Mouse (Mus musculus) midbrain, embryonic 13.5 days (tissue): ENCODE measurements around the gene Fads1. TPM values are rescaled to one million over a fixed set of nuclear protein-coding genes. Genes with fewer than 3 reads are reported as not detected.

Source experiments
- ATAC-seq: fragments of 200-750 bp; cut with Nextera tagmentation; 2 replicates; pipeline ENCODE4 v1.8.0; 2017; ENCODE audit warnings: mild to moderate bottlenecking, moderate TSS enrichment, moderate library complexity
- H3K27ac ChIP-seq: fragments of 300-500 bp; sonication (generic); 2 replicates; pipeline ENCODE4 v1.5.1; 2015; ENCODE audit warnings: inconsistent platforms, mild to moderate bottlenecking, moderate library complexity
- H3K27me3 ChIP-seq: fragments of 300-500 bp; sonication (generic); 2 replicates; pipeline ENCODE4 v1.6.1; 2015; ENCODE audit warnings: mild to moderate bottlenecking, inconsistent platforms
- H3K36me3 ChIP-seq: fragments of 300-500 bp; sonication (generic); 2 replicates; pipeline ENCODE4 v1.6.1; 2015; ENCODE audit warnings: mild to moderate bottlenecking, inconsistent platforms
- H3K4me1 ChIP-seq: fragments of 300-500 bp; sonication (generic); replicated peaks from 2 replicates; pipeline ENCODE4 v1.6.1; 2015; ENCODE audit warnings: inconsistent platforms
- H3K4me2 ChIP-seq: fragments of 300-500 bp; sonication (generic); replicated peaks from 2 replicates; pipeline ENCODE4 v1.6.1; 2015; ENCODE audit warnings: moderate library complexity, mild to moderate bottlenecking, inconsistent platforms
- H3K4me3 ChIP-seq: fragments of 300-500 bp; sonication (generic); replicated peaks from 2 replicates; pipeline ENCODE4 v1.5.1; 2015; ENCODE audit warnings: mild to moderate bottlenecking, inconsistent platforms
- H3K9ac ChIP-seq: fragments of 300-500 bp; sonication (generic); replicated peaks from 2 replicates; pipeline ENCODE4 v1.6.1; 2015; ENCODE audit warnings: mild to moderate bottlenecking, inconsistent platforms
- H3K9me3 ChIP-seq: fragments of 300-500 bp; sonication (generic); 2 replicates; pipeline ENCODE4 v1.6.1; 2016; ENCODE audit warnings: mild to moderate bottlenecking, inconsistent platforms
- WGBS: fragments of 180-500 bp; shearing (Covaris S2); methylation state at CpG from one replicate; pipeline ENCODE4 v1.1.7; 2015; 5-methylcytosine and 5-hydroxymethylcytosine counted together
- polyA plus RNA-seq: library from polyadenylated mRNA; unstranded; fragments of >200 nt; fragmentation: Nextera tagmentation; extraction: Ambion mirVana; gene quantifications from 2 replicates; pipeline ENCODE4 v1.2.1, GENCODE M21; 2015

The Fads1 gene
- polyA plus RNA-seq, 1 experiment from 2014 or later, result 173 TPM

GRCm38 (mm10) chr19:10219593-10219992, 36.9 kb downstream of the Fads1 start:
- H3K4me2 ChIP-seq, result no peak overlapping the region
- H3K27ac ChIP-seq, result no peak overlapping the region
- WGBS, result 76% methylated on average over 6 of the region's 6 CpGs
- H3K4me1 ChIP-seq, result 0 out of 2 replicates have a peak, but pooled peaks cover 7% of the 10 kb centered on the region
- H3K9ac ChIP-seq, result no peak overlapping the region
- no peak overlapping the region for H3K4me3 ChIP-seq
- no peaks in the 10 kb centered on the region for H3K27me3 ChIP-seq
- H3K9me3 ChIP-seq, result no peaks in the 10 kb centered on the region
- no peaks in the 10 kb centered on the region for H3K36me3 ChIP-seq
- ATAC-seq, result no peak

GRCm38 (mm10) chr19:10221585-10221984, 38.9 kb downstream of the Fads1 start:
- ATAC-seq, result no peak
- Histone ChIP-seq H3K36me3 (no peaks in the 10 kb centered on the region), H3K9ac (no peak overlapping the region), H3K27me3 (no peaks in the 10 kb centered on the region), H3K4me3 (no peak overlapping the region), H3K4me1 (peaks cover 17% of the 10 kb centered on the region; the same call in 1 of the 2 replicates), H3K9me3 (no peaks in the 10 kb centered on the region), H3K27ac (no peak overlapping the region), H3K4me2 (no peak overlapping the region)
- WGBS, result 64% methylated on average over 4 of the region's 4 CpGs

- Histone ChIP-seq H3K36me3 (no peaks in the 10 kb centered on the region), H3K4me3 (no peak overlapping the region), H3K4me1 (peaks cover 17% of the 10 kb centered on the region; the same call in 1 of the 2 replicates), H3K4me2 (no peak overlapping the region), H3K27me3 (no peaks in the 10 kb centered on the region), H3K9me3 (no peaks in the 10 kb centered on the region), H3K9ac (no peak overlapping the region), H3K27ac (no peak overlapping the region)
- 53% methylated on average over 6 of the region's 8 CpGs for WGBS
- no peak for ATAC-seq
Measured at GRCm38 (mm10) chr19:10222656-10223055, 40.0 kb downstream of the Fads1 start.

GRCm38 (mm10) chr19:10223561-10223960, 40.9 kb downstream of the Fads1 start:
- Histone ChIP-seq H3K9me3 (no peaks in the 10 kb centered on the region), H3K27me3 (no peaks in the 10 kb centered on the region), H3K4me2 (no peak overlapping the region), H3K27ac (no peak overlapping the region), H3K9ac (no peak overlapping the region), H3K36me3 (no peaks in the 10 kb centered on the region), H3K4me1 (peaks cover 17% of the 10 kb centered on the region; the same call in 1 of the 2 replicates), H3K4me3 (no peak overlapping the region)
- ATAC-seq, result no peak
- 76% methylated on average over 4 of the region's 4 CpGs for WGBS

GRCm38 (mm10) chr19:10224637-10225453, 42.2 kb downstream of the Fads1 start:
- Histone ChIP-seq H3K9me3 (no peaks in the 10 kb centered on the region), H3K36me3 (no peaks in the 10 kb centered on the region), H3K27ac (no peak overlapping the region), H3K27me3 (no peaks in the 10 kb centered on the region), H3K4me1 (peaks cover 17% of the 10 kb centered on the region; the same call in 1 of the 2 replicates), H3K4me3 (0 out of 2 replicates have a peak overlapping the region, but pooled peaks have one; percentile 8), H3K9ac (no peak overlapping the region), H3K4me2 (peak overlapping the region; percentile 31; the same call in 1 of the 2 replicates)
- ATAC-seq, result peak; percentile 38; the same call in 1 of the 2 replicates
- WGBS, result 28% methylated on average over 26 of the region's 26 CpGs

- Histone ChIP-seq H3K27me3 (no peaks in the 10 kb centered on the region; the same call in 1 of the 2 replicates), H3K9me3 (no peaks in the 10 kb centered on the region), H3K4me3 (no peak overlapping the region), H3K4me2 (no peak overlapping the region), H3K27ac (no peak overlapping the region), H3K36me3 (no peaks in the 10 kb centered on the region), H3K4me1 (peaks cover 17% of the 10 kb centered on the region; the same call in 1 of the 2 replicates), H3K9ac (no peak overlapping the region)
- no peak for ATAC-seq
- WGBS, result 94% methylated on average over 4 of the region's 4 CpGs
Measured at GRCm38 (mm10) chr19:10225767-10226166, 43.1 kb downstream of the Fads1 start.

- Histone ChIP-seq H3K4me3 (no peak overlapping the region), H3K9me3 (no peaks in the 10 kb centered on the region), H3K9ac (0 out of 2 replicates have a peak overlapping the region, but pooled peaks have one; percentile 14), H3K36me3 (no peaks in the 10 kb centered on the region), H3K4me2 (no peak overlapping the region), H3K27ac (no peak overlapping the region), H3K27me3 (no peaks in the 10 kb centered on the region; the same call in 1 of the 2 replicates), H3K4me1 (peaks cover 7% of the 10 kb centered on the region; the same call in 1 of the 2 replicates)
- ATAC-seq, result no peak
- 13% methylated on average over 7 of the region's 7 CpGs for WGBS
Measured at GRCm38 (mm10) chr19:10231016-10231415, 48.3 kb downstream of the Fads1 start.

GRCm38 (mm10) chr19:10231871-10232270, 49.2 kb downstream of the Fads1 start:
- no peak overlapping the region for H3K4me2 ChIP-seq
- H3K4me3 ChIP-seq, result no peak overlapping the region
- no peak overlapping the region for H3K9ac ChIP-seq
- no peaks in the 10 kb centered on the region for H3K36me3 ChIP-seq
- ATAC-seq, result no peak
- peaks cover 7% of the 10 kb centered on the region; the same call in 1 of the 2 replicates for H3K4me1 ChIP-seq
- WGBS, result 8% methylated on average over 5 of the region's 5 CpGs
- H3K27ac ChIP-seq, result no peak overlapping the region
- no peaks in the 10 kb centered on the region for H3K9me3 ChIP-seq
- no peaks in the 10 kb centered on the region; the same call in 1 of the 2 replicates for H3K27me3 ChIP-seq

GRCm38 (mm10) chr19:10232327-10233017, 49.8 kb downstream of the Fads1 start:
- WGBS, result 35% methylated on average over 9 of the region's 9 CpGs
- no peak overlapping the region for H3K4me3 ChIP-seq
- ATAC-seq, result no peak
- peaks cover 7% of the 10 kb centered on the region; the same call in 1 of the 2 replicates for H3K4me1 ChIP-seq
- no peaks in the 10 kb centered on the region for H3K36me3 ChIP-seq
- no peaks in the 10 kb centered on the region for H3K9me3 ChIP-seq
- H3K4me2 ChIP-seq, result no peak overlapping the region
- H3K27ac ChIP-seq, result no peak overlapping the region
- no peaks in the 10 kb centered on the region; the same call in 1 of the 2 replicates for H3K27me3 ChIP-seq
- H3K9ac ChIP-seq, result no peak overlapping the region

- ATAC-seq, result no peak
- Histone ChIP-seq H3K27ac (no peak overlapping the region), H3K4me2 (no peak overlapping the region), H3K4me1 (peaks cover 14% of the 10 kb centered on the region), H3K36me3 (no peaks in the 10 kb centered on the region), H3K9ac (no peak overlapping the region), H3K4me3 (no peak overlapping the region), H3K27me3 (peaks cover 25% of the 10 kb centered on the region), H3K9me3 (no peaks in the 10 kb centered on the region)
- WGBS, result 84% methylated on average over 9 of the region's 9 CpGs
Measured at GRCm38 (mm10) chr19:10235784-10236565, 53.3 kb downstream of the Fads1 start.

GRCm38 (mm10) chr19:10238477-10238876, 55.8 kb downstream of the Fads1 start:
- Histone ChIP-seq H3K4me1 (peaks cover 17% of the 10 kb centered on the region), H3K36me3 (no peaks in the 10 kb centered on the region), H3K9ac (no peak overlapping the region), H3K27ac (no peak overlapping the region), H3K4me2 (no peak overlapping the region), H3K9me3 (no peaks in the 10 kb centered on the region), H3K4me3 (no peak overlapping the region), H3K27me3 (peaks cover 25% of the 10 kb centered on the region)
- WGBS, result 59% methylated on average over 3 of the region's 3 CpGs
- ATAC-seq, result no peak
